Mouse (Mus musculus): Measurements from ENCODE around the gene Qsox1. TPM values are rescaled to one million over a fixed set of nuclear protein-coding genes. Genes with fewer than 3 reads are reported as not detected.

Qsox1 gene
- polyA plus RNA-seq, 1 experiment from 2014 or later, result 19.4 TPM

GRCm38 (mm10) chr1:155737809-155738383 lies 74.8 kb downstream of the Qsox1 start:
- peak overlapping the region; percentile 11 for H3K4me3 ChIP-seq
- no peaks in the 10 kb centered on the region for H3K9me3 ChIP-seq
- under 1% methylated on average over 25 of the region's 25 CpGs for WGBS
- peaks cover 27% of the 10 kb centered on the region for H3K4me1 ChIP-seq (replicated peaks)
- H3K36me3 ChIP-seq, result no peaks in the 10 kb centered on the region
- no peak overlapping the region for H3K4me2 ChIP-seq
- no peak for ATAC-seq (ENCODE audit: low read depth)
- no peak overlapping the region for H3K9ac ChIP-seq
- H3K27me3 ChIP-seq, result peaks cover 100% of the 10 kb centered on the region
- peak overlapping the region; percentile 33; the same call in 1 of the 2 replicates for H3K27ac ChIP-seq (replicated peaks)

- Histone ChIP-seq H3K4me1 (replicated peaks) (peaks cover 20% of the 10 kb centered on the region), H3K4me2 (0 out of 2 replicates have a peak overlapping the region, but pooled peaks have one; percentile 6), H3K27ac (replicated peaks) (no peak overlapping the region; the same call in 1 of the 2 replicates), H3K4me3 (peak overlapping the region; percentile 4), H3K9me3 (no peaks in the 10 kb centered on the region), H3K27me3 (peaks cover 100% of the 10 kb centered on the region), H3K36me3 (no peaks in the 10 kb centered on the region), H3K9ac (no peak overlapping the region; the same call in 1 of the 2 replicates)
- under 1% methylated on average over 58 of the region's 58 CpGs for WGBS
- no peak for ATAC-seq (ENCODE audit: low read depth)
These were observed 75.5 kb downstream of the Qsox1 start for GRCm38 (mm10) chr1:155737017-155737808.

- under 1% methylated on average over 26 of the region's 26 CpGs for WGBS
- no peaks in the 10 kb centered on the region for H3K9me3 ChIP-seq
- H3K4me1 ChIP-seq (replicated peaks), result peaks cover 11% of the 10 kb centered on the region
- H3K4me2 ChIP-seq, result peak overlapping the region; percentile 14; the same call in 1 of the 2 replicates
- no peak overlapping the region for H3K27ac ChIP-seq (replicated peaks)
- peaks cover 100% of the 10 kb centered on the region for H3K27me3 ChIP-seq
- H3K36me3 ChIP-seq, result no peaks in the 10 kb centered on the region
- no peak for ATAC-seq (ENCODE audit: low read depth)
- no peak overlapping the region; the same call in 1 of the 2 replicates for H3K9ac ChIP-seq
- H3K4me3 ChIP-seq, result peak overlapping the region; percentile 4; the same call in 1 of the 2 replicates
These were observed 76.4 kb downstream of the Qsox1 start for GRCm38 (mm10) chr1:155736096-155736825.

DNA sequence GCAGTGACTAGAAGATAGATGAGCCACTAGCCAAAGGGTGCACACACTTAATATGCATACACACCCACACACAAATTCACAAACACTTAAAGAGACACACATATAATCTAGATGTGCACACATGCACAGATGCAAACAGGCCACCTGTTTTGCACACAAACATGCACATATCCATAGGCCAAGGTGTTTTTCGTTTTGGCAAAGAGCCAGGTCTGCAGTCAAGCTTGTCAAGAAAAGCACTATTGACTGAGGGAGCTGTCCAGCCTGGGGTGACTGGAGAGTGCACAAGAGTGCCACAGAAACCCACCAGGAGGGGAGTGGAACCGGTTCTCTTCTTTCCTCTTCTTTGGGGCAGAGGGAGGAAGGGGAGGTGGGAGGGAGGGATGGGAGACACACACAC lies 81.5 kb downstream of the Qsox1 start:
- Histone ChIP-seq H3K36me3 (no peaks in the 10 kb centered on the region), H3K27me3 (peaks cover 98% of the 10 kb centered on the region), H3K9me3 (no peaks in the 10 kb centered on the region), H3K27ac (replicated peaks) (no peak overlapping the region), H3K4me2 (no peak overlapping the region), H3K4me3 (no peak overlapping the region), H3K9ac (no peak overlapping the region), H3K4me1 (replicated peaks) (peaks cover 10% of the 10 kb centered on the region)
- no peak for ATAC-seq (ENCODE audit: low read depth)
- WGBS, result 0% methylated on average over 2 of the region's 2 CpGs

DNA sequence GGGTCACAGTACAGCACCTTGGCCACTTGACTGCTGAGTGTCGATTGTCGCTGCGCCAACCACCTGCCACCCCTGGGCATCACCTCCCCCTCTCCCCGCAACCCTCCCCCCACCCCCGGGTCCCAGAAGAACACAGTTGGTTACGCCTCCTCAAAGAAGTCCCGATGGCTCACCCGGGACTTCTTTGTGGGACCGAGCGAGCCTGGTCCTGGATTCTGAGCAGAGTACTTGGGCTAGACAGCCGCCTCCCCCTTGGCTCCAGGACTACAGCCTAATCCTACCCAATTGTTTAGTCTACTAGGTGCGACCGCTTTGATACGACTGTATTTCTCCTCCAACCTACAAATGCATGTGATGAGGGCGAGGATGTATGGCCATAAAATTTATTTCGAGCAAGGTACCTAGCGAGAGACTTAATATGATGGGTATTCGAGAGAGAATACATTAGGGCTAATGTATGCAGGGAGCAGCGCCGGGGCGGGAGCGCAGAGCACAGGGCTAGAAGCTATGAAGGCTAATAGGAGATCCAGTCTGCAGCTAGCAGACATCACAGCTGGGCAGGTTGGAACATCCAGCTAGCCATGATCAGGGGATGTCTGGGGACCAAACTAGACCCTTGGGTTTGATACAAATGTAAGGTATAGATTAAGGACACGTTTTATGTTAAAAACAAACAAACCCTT lies 83.4 kb downstream of the Qsox1 start:
- 0 out of 2 replicates have a peak, but pooled peaks have one; percentile 54 for ATAC-seq (ENCODE audit: low read depth)
- Histone ChIP-seq H3K4me1 (replicated peaks) (peaks cover 10% of the 10 kb centered on the region), H3K27me3 (peaks cover 98% of the 10 kb centered on the region), H3K4me3 (peak overlapping the region; percentile 12), H3K9ac (no peak overlapping the region), H3K9me3 (peaks cover 5% of the 10 kb centered on the region; the same call in 1 of the 2 replicates), H3K36me3 (no peaks in the 10 kb centered on the region), H3K27ac (replicated peaks) (0 out of 2 replicates have a peak overlapping the region, but pooled peaks have one; percentile 23), H3K4me2 (peak overlapping the region; percentile 41)
- under 1% methylated on average over 23 of the region's 23 CpGs for WGBS

DNA sequence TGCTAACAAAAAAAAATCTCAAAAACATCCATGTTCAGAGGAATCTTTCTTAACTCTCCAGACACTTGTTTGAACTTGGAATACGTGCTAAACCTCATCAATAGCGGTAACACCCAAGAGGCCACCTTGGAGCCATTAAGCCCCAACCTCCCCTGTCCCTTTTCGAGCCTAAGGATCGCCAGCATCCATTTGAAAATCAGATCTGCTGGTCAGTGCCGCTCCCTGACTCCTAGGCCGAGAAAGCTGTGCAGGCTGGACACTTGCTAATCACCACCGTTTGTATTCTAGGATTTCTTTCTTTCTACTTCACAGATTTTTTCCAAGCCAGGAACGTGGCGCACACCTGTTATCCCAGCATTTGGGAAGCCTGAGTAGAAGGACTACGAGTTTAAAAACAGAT lies 84.9 kb downstream of the Qsox1 start:
- H3K4me3 ChIP-seq, result no peak overlapping the region
- H3K4me1 ChIP-seq (replicated peaks), result peaks cover 14% of the 10 kb centered on the region
- no peak for ATAC-seq (ENCODE audit: low read depth)
- H3K9me3 ChIP-seq, result peaks cover 5% of the 10 kb centered on the region; the same call in 1 of the 2 replicates
- no peak overlapping the region for H3K9ac ChIP-seq
- 20% methylated on average over 10 of the region's 10 CpGs for WGBS
- no peak overlapping the region for H3K27ac ChIP-seq (replicated peaks)
- no peaks in the 10 kb centered on the region for H3K36me3 ChIP-seq
- H3K27me3 ChIP-seq, result peaks cover 98% of the 10 kb centered on the region
- no peak overlapping the region for H3K4me2 ChIP-seq

Other genes with a start within 250 kb of the Qsox1 start
- gene Lhx4, start 61.2 kb downstream of the Qsox1 start, polyA plus RNA-seq (2015; fragmentation: Nextera tagmentation; extraction: Ambion mirVana), result 5.5 and 7.5 TPM in 2 replicates
- 10.9 and 11.1 TPM in 2 replicates for gene Cep350, start 160.4 kb upstream of the Qsox1 start, polyA plus RNA-seq (2015; fragmentation: Nextera tagmentation; extraction: Ambion mirVana)
- 77.3 and 78.9 TPM in 2 replicates for gene Tor1aip2, start 222.5 kb upstream of the Qsox1 start, polyA plus RNA-seq (2015; fragmentation: Nextera tagmentation; extraction: Ambion mirVana)
- 24.2 and 26.5 TPM in 2 replicates for gene Tor1aip1, start 223.6 kb upstream of the Qsox1 start, polyA plus RNA-seq (2015; fragmentation: Nextera tagmentation; extraction: Ambion mirVana)

Data from neural tube, embryonic 13.5 days (tissue).